Mouse (Mus musculus): ENCODE data around the gene Fcgrt.
"Not testable (repeated sequence)": the region's sequence is repeated elsewhere in the genome, so short reads cannot be mapped to it uniquely, and the experiment has no call there.

Fcgrt gene

DNA sequence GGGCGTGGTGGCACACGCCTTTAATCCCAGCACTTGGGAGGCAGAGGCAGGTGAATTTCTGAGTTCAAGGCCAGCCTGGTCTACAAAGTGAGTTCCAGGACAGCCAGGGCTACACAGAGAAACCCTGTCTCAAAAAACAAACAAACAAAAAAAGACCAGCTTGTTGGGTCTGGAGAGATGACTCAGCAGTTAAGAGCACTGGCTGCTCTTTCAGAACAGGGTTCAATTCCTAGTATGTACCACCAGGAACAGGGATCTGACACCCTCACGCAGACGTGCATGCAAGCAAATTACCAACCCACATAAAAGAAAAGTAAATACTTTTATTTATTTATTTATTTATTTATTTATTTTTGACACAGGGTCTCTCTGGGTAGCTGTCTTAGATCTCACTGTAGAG, 6.4 kb upstream of the Fcgrt start:
- not testable (repeated sequence) for DNase-seq (ENCODE audit: low read depth, low spot score)

DNA sequence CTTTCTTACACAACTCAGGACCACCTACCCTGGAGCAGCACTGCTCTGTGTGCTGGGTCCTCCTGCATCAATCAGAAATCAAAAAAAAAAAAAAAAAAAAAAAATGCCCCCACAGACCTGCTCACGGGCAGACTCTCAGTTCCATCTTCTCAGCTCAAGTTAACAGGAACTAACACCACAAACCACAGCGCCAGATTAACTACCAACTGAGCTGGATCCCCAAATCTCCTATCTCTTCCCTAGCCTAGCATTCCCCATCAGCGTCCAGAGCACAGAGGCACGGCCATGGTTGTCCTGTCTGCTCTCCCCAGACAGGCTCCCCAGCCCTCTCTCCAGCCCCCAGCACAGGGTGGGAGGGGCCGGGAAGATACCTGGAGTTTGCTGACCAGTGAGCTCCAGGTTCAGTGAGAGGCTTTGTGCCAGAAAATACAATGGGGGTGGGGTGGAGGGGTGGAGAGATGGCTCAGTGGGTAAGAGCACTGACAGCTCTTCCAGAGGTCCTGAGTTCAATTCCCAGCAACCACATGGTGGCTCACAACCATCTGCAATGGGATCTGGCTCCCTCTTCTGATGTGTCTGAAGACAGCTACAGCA, 3.5 kb upstream of the Fcgrt start:
- no peak for DNase-seq (ENCODE audit: low read depth, low spot score)

DNA sequence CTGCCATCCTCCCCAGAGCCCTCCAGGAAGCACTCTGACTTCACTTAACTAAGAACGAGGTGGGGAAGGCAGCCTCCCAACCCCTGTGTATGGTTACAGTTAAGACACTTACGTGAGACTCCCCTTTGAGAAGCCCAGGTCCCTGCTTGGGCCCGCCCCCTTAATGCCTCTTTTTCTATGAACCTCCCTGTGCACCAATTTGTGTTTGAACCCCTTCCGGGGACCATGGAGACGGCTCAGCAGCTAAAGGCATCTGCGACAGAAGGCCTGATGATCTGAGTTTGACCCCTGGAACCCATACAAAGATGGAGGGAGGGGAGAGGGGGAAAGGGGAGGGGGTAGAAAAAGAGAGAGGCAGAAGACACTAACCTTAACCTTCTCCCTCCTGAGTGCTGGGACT, 2.8 kb upstream of the Fcgrt start:
- no peak for DNase-seq (ENCODE audit: low read depth, low spot score)

DNA sequence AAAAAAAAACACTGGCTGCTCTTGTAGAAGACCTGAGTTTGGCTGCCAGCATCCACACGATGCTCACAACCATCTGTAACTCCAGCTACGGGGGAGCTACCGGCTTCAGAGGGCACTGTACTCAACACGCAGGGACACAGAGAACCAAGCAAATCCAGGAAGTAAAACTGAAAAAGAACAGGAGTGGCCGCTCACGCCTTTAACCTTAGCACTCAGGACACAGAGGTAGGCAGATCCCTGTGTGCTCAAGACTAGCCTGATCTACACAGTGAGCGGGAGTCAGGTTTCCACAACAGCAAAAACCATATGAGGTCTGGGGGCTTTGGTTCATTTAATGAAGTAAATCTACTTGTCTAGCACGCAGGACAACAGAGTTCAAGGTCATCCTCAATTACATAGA, 1.8 kb upstream of the Fcgrt start:
- no peak for DNase-seq (ENCODE audit: low read depth, low spot score)

DNA sequence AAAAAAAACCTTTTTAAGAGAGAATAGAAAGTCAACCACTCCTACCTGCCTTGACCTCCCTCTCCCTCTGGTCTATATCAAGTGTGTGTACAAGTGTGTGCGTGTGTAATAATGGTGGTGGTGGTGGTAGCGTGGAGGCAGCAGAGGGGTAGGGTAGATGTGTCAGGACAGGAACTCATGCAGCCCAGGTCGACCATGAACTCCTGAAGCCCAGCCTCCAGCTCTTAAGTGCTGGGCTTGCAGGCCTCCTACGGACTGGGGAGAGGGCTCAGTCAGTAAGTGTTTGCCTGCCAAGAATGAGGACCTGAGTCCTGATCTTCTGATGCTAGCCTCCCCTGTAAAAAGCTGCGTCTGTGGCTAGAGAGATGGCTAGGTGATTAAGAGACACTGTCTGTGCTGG, 1.3 kb upstream of the Fcgrt start:
- DNase-seq (ENCODE audit: low read depth, low spot score): no peak

DNA sequence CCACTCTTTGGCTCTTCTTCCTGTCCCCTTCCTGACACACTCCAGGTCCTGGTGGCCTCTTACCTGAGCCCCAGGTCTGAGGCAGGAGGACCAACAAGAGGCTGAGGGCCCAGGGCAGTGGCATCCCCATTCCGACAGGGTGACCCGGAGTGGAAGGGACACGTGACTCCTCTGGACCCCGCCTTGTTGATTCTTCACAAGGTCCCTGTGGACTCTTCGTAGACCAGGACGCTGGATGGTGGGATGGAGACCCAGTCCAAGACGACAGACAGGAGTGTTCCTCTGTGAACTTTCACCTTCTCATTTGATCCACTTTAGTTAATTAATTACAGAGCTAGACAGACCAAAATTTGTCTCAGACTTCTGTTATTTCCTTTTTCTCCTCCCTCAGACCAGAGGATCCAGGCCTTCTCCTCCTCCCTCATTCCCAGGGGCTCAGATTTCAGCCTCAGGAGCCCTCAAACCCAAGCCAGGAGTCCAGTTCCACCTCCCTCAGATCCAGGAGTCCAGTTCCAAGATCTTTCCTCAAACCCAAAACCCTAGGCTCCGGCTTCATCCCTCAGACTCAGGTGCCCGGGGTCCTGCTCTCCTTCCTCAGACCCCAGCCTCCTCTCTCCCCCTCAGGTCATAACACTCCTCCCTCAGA, 588 bp downstream of the Fcgrt start:
- DNase-seq (ENCODE audit: low read depth, low spot score): no peak

DNA sequence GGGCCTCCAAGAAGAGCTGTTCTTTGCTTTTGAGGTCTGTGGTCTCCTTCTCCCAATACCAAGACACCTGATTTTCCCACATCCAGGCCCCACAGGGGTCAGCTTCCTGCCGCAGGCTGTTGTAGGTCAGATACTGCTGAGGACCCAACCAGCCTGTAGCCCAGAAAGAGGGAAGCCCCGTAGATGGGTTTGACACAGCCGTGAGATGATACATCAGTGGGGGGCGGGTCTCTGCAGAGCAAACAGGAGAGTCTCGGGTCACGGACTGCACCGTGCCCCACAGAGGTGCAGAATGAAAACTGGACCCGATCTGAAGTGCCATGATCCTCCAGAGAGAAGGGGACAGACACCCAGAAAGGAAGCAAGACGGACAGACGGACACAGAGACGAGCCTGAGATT, 1.2 kb downstream of the Fcgrt start:
- DNase-seq (ENCODE audit: low read depth, low spot score): no peak

DNA sequence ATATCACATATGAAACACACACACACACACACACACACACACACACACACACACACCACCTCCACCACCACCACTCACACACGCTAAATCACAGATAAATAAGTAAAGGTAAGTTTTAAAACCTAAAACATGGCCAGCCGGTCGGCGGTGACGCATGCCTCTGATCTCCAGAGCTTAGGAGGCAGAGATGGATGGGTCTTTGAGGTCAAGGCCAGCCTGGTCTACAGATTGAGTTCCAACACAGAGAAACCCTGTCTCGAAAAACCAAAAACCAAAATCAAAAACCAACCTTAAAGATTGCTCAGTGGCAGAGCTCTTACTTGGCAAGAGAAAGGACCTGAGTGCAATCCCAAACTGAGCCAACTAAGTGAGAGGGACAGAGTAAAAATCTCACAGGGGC, 3.6 kb downstream of the Fcgrt start:
- no peak for DNase-seq (ENCODE audit: low read depth, low spot score)

DNA sequence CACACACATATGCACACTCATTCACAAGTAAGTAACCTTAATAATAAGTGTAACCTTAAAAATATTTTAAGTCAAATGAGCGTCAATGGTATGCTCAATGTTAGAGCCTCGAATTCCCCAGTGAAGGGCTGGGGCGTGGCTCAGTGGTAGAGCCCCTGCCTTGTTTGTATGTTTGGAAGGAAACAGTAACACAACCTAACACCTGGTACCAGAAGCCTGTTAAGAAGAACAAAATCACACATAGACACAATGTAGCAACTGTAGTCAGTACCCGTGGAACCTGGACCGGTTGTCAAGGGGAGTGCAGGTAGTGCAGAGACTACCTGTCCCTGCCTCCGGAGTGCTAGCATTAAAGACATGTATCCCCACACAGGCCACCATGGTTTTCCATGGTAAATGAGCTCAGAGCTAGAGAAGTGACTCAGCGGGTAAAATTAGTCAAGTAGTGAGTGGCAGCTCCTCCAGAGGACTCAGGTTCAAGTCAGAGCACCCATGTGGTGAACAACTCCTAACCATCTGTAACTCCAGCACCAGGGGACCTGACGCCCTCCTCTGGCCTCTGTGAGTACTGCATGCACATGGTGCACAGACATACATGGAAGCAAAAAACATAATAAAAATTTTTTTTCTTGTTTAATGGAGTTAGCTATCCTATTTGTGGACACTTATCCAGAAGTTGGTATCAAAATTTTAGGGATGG, 5.0 kb downstream of the Fcgrt start:
- peak; percentile 51 for DNase-seq (ENCODE audit: low read depth, low spot score)

DNA sequence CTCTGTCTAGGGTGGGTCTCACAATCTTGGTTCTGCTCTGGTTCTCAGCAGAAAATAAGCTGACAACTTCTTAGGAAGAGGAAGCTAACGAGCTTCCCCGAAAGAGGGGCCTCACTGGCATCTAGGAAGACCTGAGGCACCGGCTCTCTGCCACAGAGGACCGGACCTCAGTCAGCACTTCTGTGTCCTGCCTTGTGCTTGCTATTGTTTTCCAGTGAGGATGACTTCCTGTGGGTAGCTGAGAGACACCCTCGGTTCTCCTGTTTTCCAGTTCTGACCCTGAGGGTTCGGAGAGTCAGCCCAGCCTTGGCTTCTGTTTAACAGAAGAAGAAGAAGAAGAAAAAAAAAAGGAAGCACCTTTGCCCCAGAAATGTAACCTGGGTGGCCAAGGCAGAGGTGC, 6.2 kb downstream of the Fcgrt start:
- DNase-seq (ENCODE audit: low read depth, low spot score): no peak

DNA sequence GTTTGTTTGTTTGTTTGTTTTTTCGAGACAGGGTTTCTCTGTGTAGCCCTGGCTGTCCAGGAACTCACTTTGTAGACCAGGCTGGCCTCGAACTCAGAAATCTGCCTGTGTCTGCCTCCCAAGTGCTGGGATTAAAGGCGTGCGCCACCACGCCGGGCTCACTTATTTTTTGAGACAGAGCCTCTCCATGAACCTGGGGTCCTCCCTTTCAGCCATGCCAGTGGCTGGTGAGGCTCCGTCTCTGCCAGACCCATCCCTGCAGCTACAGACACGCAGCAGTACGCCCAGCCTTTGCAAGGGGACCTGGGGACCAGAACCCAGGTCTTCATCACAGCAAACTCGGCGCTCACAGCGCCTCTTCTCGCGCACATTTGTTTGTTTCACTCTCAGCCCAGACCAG, 7.7 kb downstream of the Fcgrt start:
- DNase-seq (ENCODE audit: low read depth, low spot score): not testable (repeated sequence)

DNA sequence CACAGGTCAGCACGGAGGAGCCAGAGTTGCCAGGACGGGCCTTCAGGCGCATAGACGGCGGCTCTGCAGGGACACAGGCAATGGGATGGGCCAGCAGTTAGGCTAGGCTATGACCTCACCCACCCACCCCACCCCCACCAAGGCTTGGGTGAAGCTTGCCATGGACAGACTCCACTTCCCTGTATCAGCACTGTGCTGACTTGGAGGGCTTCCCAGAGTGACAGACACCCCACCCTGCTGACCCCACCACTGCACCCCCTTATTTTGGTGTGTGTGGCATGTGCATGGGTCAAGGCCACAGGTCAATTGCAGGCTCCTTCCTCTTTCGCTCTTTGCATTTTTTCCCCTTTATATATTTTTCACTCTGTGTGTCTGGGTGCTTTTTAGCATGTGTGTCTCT, 8.3 kb downstream of the Fcgrt start:
- peak; percentile 67 for DNase-seq (ENCODE audit: low read depth, low spot score)

DNA sequence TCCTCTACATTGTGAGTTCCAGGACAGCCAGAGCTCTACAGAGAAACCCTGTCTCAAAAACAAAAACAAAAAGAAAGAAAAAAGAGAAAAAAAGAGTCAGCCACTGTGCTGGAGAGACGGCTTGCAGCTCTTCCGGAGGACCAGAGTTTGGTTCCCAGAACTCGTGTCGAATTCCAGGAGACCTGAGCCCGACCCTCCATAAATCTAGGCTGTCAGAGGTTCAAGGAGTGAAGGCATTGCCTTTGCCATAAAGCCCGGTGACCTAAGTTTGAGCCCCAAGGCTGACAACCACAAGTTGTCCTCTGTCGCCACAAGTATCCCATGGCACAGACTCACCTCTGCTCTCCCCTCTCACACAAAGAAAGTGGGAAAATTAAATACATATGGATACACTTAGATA, 9.5 kb downstream of the Fcgrt start:
- no peak for DNase-seq (ENCODE audit: low read depth, low spot score)

DNA sequence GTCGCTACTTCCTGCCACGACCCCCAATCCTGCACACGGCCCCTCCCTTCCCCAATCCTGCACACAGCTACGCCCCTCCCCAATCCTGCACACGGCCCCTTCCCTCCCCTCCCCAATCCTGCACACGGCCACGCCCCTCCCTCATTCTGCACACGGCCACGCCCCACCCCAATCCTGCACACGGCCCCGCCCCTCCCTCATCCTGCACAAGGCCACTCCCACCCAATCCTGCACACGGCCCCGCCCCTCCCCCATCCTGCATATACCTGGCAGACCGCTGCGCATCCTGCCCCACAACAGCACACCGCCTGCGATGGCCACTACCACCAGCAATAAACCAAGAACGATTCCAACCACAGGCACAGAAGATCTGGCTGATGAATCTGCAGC, 10.1 kb downstream of the Fcgrt start:
- DNase-seq (ENCODE audit: low read depth, low spot score): no peak

DNA sequence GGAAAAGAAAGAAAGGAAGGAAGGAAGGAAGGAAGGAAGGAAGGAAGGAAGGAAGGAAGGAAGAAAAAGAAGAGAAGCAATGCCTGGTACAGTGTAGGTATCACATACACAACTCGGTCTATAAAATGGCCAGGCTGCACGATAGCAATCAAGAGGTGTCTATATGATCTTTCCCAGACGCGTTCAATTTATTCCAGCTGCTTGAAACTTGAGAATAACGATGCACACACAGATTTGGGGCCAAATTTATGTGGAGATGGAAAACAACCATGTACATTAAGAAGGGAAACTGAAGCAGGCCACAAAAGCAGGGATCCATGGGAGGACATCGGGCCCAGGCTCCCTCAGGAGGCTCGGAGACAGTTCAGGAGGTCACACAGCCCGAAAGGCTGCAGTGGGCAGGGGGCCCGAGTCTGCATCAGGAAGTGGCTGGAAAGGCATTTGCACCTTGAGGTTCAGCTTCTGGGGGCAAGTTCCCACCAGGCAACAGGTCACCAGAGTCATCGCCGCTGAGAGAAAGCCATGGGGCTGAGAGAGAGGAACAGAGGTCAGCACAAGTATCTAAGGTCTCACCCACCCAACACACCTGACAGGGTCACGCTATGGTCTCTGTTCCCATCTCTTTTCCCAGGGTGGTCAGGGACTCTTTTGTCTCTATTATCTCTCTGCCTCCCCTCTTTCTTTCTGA, 10.7 kb downstream of the Fcgrt start:
- no peak for DNase-seq (ENCODE audit: low read depth, low spot score)

DNA sequence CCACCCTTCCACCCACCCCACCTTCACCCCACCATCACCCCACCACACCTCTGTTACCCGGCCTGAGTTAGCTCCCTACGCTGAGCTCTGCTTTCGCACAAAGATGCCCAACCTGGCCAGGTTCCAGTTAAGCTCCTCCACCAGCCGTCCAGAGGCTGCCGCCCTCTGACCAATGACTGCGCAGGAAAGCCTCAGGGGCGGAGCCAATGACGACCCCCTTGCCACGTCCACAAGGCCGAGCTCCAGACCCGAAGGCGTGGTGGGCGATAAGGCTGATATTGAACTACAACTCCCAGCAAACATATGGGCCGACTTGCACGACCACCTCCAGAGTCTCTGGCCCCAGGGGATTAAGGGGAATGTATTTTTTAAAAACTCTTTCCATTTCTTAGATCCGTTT, 11.6 kb downstream of the Fcgrt start, which contains the start of gene Rcn3:
TSS of gene Rcn3 (minus strand) at position 174 of the 400 bp plus-strand sequence.
- no peak for DNase-seq (ENCODE audit: low read depth, low spot score)

DNA sequence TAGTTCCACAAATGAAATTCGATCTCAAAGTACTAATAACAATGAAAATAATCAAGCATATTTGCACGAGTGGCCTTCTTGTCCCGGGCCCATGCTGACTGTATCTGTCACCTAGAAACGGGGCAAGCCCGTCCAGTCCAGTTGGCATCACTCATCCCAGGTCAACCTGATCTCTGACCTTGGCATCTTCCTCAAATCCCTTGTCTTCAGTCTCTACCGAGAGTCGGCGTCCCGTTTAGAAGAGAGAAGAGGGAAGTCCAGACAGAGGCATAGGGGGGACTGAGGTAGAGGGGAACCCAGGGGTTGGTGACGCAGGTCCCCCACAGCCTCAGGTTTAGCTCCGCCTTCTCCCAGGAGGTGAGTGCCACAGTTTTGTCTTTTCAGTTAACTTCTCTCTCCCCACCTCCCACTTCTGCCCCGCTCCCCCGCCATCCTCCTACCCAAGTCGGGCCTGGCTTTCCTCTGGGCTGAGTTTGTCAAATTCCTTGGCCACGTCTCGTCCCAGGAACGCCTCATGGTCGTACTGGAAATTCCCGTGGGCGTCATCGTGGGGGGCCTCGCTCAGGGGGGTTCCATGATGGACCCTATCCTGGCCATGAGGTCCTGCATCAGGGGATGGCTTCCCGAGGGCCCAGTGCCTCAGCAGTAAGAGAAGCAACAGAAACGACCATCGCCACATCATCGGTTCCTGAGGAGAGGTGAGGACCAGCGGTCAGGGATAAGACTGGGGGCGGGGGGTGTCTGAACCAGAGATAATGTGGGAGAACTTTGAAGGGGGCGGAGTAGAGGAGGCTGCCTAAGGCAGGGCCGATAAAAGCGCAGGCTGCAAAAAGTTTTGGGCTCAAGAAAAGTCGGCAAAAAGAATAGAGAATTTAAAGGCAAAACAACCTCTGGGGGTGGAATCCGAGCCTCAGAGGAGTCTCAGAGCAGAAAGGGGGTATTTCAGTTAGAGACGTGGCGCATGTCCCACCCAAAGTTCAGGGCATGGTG, 12.4 kb downstream of the Fcgrt start:
- no peak for DNase-seq (ENCODE audit: low read depth, low spot score)

DNA sequence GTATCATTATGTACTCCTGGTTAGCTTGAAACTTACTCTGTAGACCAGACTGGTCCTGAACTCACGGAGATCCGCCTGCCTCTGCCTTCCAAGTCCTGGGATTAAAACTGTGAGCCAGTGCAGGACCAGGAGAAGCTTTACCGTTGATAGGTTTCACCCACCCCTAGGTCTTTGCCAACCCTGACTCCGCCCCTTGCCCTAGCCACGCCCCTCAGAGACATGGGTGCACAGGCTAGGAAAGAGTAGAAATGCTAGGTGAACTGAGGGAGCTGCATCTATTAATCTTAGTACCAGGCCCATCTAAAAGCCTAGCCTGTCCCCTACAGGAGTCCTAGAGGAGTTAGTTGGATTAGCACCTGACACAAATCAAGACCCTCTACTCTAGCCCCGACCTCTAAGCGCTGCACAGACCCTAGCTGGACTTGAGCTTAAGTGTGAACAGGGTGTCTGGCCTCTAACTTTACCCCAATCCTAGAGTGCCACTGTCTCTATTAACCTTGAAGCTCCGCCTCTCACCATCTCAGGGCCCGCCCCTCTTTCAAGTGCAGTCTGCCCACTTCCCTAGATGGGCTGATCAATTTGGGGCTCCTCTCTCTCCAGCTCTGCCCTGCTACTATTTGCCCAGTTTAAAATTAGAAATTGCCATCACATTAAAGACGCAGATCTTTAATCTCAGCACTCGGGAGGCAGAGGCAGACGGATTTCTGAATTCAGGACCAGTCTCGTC, 13.2 kb downstream of the Fcgrt start:
- DNase-seq (ENCODE audit: low read depth, low spot score): no peak

DNA sequence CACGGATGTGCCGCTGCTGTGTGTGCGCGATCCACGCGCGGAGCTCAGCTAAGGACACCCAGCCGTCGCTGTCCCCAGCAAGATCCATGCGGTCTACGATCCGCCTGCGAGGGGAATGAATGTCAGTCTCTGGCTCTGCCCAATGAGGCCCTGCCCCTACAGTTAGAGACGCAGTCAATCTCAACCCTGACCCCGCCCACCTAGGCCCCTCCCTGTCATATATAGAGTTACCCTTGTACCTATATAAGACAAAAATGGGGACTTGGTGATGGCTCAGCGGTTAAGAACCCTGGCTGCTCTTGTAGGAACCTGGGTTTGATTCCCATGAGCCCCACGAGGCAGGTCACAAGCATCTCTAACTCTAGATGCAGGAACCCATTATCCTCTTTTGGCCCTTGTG, 15.1 kb downstream of the Fcgrt start:
- no peak for DNase-seq (ENCODE audit: low read depth, low spot score)

DNA sequence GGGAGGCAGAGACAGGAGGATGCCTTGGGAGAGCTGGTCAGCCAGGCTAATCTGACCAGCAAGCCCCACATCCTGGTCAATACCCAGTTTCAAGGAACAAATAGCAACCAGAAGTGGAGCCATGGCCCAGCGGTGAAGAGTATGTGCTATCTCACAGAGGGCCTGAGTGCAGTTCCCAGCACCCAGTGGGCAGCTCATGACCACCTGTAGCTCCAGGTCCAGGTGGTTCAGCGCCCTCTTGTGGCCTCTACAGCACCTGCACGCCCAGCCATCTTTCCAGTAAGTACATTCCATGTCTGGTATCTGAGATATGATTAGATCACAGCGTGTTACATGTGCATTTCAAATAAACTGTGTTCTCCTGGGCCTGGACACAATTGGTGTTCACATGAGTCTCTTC, 17.6 kb downstream of the Fcgrt start:
- no peak for DNase-seq (ENCODE audit: low read depth, low spot score)

All from A20 (cell line).